Mouse (Mus musculus) ovary, postnatal 14 days (tissue): ENCODE data around the gene 4930415O20Rik.
A peak's percentile ranks its signal among the peaks of the same experiment; 100 is the strongest.

Experiments
- DNase-seq: peaks from one replicate; pipeline ENCODE4 v3.0.0; 2022; ENCODE audit warnings: low spot score

The 4930415O20Rik gene

DNA sequence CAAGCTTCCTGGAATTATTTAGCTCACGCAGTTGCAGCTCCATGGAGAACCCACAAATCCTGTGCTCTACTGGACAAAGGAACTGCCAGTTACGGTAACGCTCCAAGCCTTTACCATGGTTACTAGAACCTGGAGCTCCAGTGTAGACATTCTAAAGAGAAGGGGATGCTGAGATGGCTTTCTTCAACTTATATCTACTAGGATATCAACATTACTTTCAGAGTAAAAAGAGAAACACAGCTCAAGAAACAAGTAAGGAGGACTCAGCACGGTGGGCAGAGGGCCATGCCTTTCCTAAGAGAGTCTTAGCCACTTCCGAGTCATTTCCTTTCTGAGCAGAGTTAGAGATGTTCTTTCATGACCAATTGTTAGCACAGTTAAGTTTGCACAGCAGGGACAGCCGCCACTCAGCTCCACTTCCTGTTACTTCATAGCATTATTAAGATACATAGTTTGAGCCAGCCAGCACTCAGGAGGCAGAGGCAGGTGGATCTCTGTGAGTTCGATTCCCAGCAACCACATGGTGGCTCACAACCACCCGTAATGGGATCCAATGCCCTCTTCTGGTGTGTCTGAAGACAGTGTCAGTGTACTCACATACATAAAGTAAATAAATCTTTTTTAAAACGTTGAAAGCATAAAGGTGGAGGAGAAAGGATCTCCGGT lies at the start of gene 4930415O20Rik, which contains the start of gene Ccnt1:
TSS of gene 4930415O20Rik (plus strand) at position 132 of the 666 bp plus-strand sequence.
TSS of gene Ccnt1 (minus strand) at position 51 of the 666 bp plus-strand sequence.
- DNase-seq: no peak

DNA sequence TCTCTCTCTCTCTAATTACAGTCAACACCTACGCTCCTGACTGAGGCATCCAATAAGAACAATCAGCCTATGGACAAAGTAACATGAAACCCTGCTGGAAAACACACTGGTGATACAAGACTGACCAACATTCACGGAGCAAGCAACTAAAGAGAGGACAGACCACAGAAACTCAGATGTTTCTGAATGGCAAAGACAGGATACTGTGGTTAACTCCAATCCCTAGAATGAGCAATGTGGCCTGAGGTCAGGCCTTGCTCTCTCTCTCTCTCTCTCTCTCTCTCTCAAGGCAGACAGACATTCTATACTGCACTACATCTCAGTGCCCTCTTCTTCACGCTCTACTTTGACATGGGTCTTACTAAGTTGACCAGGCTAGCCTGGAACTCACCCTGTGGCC lies 49.6 kb upstream of the 4930415O20Rik start:
- no peak for DNase-seq

DNA sequence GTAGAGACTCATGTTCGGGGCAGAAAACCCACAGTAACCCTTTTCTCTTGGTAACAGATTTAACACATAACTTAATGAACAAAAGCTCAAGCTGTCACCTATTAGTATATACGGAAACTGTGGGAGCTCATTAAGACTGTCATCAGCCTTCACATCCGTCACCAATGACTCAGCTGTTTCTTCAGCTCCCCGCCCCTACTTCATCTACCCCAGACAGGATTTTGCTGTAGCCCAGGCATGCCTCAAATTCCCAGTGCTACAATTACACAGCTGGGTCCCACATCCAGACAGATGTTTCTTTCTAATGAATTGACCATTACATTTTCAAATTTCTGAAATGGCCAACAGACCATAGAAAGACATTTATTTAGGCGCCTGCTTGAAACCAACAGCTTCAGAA lies 44.7 kb upstream of the 4930415O20Rik start:
- no peak for DNase-seq

DNA sequence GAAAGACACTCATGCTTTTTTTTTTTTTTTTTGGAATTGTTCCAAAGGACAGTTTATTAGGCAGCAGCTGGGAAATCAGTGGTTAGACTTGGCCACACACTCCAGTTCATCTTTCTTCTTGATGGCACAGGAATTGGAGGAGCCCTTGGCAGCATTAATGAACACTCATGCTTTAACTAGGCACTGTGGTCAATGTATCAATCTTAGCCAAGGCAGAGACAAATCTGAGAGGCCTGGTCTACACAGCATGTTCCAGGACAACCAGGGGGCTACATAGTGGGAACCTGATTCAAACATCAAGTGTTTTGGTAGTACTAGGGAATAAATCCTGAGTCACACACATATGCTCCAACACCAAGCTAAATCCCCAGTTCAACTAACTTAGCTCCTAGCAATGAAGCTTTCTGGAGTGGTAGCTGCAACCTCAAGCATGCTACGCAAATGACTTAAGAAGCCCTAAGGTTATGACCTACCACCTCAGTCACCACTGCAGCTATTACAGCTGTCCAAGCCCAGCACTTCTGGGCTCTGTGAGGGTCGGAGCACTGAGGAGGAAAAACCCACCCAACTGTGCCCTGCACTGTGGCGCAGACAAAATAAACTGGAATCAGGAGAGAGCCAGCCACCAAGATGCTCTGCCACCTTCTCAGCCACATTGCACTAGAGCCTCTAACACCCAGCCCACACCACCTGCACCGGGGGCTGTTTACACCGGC lies 43.6 kb upstream of the 4930415O20Rik start:
- no peak for DNase-seq

DNA sequence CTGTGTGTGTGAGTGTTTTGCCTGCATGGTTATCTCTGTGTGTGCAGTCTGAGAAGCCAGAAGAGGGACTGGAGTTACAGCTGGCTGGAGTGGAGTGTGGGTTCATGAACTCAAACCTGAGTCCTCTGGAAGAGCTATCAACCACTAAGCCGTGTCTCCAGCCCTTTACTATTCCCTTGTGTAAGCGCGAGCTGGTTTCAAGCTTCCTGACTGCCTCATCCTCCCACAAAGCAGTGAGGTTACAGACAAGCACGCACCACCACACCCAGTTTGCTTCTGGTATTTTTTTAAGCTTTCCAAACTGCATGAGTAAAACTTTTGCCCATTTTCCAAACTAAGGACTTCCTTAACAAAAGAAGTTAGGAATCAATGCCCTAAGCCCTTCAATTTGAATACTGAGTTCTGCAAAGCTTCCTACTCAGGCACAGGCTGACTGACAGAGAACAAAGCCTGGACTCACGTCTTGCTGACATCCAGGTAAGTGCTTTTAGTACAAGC lies 42.7 kb upstream of the 4930415O20Rik start:
- no peak for DNase-seq

DNA sequence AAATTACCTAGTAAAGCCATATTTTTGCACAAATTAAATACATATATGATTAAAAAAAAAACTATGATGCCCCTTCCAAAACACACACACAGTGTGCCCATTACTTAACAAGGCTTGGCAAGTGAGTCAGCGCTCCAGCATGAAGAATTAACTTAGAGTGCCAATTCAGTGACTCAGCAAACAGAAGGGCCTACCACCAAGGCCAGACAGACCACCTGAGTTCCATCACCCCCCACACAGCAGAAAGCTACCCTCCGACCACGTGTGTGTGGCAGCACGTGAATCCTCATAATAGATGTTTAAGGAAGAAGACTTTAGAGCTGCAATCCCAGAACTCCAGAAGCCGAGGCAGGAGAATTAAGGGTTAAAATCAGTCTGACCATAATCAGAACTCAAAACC lies 38.5 kb upstream of the 4930415O20Rik start:
- no peak for DNase-seq

DNA sequence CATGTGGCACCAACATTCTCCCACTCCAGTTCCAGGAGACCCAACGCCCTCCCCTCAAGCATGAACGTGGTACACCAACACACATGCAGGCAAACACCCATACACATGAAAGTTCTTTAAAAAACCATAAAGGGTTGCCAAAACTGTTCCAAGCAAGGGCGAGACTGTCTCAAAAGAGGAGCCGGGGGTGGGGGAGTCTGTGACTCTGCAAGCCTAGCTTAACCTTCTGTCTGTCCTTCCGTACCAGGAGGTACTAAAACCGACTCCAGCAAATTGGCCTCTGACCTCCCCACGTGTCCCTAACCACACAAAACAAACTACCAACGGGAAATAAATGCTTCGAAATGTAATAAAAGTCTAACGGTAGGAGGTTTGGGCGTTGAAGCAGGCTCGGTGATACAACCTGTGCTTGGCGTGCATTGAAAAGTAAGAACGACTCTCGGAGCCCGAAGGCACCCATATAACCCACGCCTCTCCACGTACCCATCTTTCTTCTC lies 37.7 kb upstream of the 4930415O20Rik start:
- DNase-seq: no peak

DNA sequence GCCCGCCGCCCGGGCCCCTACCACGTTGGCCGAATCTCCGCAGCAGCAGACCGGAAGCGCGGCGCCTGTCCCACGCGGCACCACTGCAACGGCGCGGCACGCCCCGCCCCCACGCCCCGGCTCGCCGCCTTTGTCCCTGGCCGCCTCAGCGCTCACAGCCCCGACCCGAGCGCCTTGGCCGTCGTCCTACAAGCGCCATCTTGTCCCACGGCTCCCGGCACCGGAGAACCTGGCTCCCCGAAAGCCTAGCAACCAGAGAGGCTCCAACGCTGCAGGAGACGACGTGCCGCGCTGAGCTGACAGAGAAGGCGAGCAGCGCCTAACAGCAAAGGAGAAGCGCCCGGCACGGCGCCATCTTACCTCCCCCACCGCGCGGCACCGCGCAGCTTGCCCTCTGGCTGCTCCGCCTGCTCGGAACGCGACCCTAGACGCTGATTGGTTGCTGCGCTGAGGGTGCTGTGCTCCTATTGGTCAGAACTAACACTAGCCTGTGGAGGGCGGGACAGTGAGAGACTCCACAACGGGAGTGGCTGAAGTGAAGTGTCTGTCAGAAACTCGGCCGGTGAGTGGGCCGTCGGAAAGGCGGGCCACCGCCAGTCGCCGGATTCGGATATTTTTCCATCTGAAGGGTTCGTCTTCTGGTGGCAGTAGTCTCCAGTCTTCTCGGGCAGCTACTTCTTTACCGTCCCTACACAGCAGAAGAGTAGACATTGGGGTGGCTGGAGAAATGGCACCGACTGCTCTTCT lies 36.8 kb upstream of the 4930415O20Rik start, which contains the start of gene Kansl2:
TSS of gene Kansl2 (minus strand) at position 384 of the 747 bp plus-strand sequence.
- DNase-seq: peak; percentile 93

DNA sequence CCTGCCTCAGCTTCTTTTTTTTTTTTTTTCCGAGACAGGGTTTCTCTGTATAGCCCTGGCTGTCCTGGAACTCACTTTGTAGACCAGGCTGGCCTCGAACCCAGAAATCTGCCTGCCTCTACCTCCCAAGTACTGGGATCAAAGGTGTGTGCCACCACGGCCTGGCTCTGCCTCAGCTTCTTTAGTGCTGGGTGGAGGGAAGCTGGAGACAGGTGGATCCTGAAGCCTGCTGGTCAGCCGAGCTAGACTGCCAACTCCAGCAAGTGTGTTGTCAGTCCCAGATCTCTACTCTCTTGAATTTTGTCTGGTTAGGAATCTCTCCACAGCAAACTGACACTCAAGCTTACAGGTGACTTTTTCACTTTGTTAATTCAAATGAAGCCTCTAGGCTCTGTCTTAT lies 34.9 kb upstream of the 4930415O20Rik start:
- no peak for DNase-seq

DNA sequence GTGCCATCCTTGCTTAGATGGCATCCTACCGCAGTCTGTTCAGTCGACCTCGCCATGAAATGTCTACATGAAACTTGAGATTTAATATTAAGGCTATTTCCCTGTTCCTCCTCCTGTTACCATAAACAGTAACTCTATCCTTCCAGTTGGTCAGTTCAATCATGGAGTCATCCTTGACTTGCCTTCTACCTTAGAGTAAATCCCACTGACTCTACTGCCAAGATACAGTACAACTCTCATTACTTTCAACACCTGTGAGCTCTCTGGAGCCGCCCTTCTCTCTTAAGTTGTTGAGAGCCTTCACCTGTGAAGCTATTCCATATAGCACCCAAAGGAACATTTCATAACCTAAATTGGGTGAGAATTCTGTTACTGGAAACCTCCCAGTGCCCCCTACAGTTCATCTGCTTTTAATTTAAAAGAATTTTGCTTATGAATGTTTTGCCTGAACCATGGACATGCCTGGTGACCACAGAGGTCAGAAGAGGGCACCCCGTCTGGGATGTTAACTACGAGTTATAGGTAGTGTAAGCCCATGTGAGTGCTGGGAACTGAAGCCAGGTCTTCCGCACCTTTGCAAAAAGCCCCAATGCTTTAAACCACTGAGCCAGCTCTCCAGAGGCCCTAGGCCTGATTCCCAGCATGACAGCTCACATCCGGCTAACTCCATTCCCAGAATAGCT lies 33.8 kb upstream of the 4930415O20Rik start:
- no peak for DNase-seq

DNA sequence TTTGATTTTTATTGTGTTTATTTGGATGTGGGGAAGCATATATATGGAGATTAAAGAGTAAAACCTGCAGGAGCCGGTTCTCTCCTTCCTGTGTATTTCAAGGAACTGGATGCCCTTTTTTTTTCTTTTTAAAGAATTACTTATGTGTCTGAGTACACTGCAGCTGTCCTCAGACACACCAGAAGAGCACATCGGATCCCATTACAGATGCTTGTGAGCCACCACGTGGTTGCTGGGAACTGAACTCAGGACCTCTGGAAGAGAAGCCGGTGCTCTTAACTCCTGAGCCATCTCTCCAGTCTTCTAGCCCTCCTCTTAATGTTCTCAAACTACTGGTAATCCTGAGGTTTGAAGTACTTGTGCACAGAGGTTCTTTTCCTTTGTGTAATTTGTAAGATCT lies 32.9 kb upstream of the 4930415O20Rik start:
- no peak for DNase-seq

DNA sequence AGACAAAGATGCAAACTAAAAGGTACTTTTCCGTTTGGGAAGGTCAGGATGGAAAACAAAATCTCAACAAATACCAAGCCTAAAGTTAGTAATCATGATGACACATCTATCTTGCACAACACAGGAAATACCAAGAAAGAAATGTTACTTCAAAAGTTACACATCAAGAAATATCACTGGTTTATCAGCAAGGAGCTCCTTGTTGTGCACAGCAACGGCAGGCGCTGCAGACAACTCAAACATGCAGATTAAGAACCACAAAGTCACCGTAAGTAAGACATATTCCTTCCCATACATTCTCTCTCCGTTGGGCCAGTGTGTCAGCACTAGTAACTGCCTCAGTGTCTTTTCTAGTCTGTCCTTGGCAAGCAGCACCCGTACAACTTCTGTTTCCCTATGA lies 29.7 kb upstream of the 4930415O20Rik start:
- DNase-seq: no peak

DNA sequence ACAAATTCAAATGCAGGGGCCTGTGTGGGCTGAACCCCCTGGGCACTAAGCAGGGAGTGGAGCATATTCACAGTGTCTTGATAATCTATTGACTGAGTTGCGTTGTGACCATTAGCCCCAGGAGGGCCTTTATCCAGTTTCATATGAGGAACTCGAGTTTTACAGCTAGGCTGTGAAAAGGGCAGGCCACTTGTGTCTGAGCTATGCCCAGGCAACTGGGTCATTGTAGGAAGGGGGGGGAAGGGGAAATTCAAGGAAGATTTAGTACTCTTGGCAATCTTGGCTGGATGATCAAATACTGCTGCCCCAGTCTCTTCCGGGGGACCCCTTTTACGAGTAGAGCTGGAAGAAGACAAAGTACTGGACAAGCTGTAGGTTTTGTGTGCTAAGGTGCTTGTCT lies 27.5 kb upstream of the 4930415O20Rik start:
- DNase-seq: no peak

DNA sequence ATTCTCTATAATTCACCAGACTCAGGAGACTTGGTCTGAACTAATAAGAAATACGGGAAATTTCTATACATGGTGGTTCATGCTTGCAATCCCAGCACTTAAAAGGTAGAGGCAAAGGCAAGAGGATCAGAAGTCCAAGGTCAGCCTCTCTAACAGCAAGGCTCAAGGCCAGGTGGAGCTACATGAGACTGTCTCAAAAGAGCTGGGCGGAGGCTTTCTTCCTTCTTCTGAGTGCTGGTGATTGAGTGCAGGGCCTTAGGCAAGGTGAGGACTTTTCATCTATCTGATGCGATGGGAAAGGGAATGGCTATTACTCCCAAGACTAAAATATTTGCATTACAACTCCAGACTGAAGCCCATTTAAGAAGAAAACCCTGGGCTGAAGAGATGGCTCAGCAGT lies 25.7 kb upstream of the 4930415O20Rik start:
- no peak for DNase-seq

DNA sequence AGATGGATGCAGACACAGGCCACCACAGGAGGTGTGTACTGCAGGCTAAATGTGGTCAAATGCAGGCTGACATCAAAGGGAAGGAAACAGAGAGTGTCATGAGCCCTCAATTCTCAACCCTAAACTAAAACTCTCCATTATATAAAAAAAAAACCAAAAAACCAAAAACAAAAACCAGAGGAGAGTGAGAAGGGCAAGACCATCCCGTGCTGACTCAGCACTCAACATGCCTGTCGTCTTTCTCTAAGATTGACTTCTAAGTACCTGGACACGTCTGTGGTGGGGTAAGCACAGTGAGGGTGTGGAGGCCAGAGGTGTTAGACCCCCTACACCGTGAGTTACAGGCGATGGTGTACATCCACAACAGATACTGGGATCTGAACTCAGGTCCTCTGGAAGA lies 24.0 kb upstream of the 4930415O20Rik start:
- no peak for DNase-seq

DNA sequence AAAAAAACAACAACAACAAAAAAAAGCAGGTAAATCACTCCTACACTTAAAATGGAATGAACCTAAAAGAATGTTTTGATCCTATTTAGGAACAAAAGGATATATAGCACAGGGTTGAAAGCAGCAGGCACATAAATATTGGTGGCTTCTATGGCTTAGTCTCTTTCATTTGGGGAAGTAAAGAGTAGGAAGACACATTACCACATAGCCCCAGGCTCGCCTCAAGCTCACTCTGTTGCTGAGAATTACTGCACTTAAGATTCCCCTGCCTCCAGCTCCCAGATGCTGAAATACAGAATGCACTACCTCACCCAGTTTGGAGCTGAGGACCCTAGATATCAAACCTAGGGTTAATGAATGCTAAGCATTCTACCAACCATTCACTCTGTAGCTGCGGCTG lies 18.0 kb upstream of the 4930415O20Rik start:
- DNase-seq: no peak

DNA sequence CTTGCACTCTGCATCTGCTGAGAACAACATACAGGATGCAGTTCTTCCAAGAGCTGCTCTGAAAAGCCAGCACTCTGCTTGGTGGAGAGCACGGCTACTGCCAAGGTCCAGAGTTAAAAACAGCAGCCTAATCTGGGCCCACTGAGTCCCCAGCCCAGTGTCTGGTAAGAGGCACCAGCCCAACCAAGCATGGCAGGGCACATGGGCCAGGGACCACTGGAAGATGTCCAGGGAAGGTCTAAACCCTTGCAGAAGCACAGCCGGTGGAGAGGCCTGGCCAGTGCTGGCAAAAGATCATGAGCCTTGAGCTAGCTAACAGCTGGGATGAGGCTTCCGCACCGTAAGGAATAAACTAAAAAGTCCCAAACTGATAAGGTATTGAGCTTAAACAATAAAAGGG lies 14.9 kb upstream of the 4930415O20Rik start:
- DNase-seq: no peak

DNA sequence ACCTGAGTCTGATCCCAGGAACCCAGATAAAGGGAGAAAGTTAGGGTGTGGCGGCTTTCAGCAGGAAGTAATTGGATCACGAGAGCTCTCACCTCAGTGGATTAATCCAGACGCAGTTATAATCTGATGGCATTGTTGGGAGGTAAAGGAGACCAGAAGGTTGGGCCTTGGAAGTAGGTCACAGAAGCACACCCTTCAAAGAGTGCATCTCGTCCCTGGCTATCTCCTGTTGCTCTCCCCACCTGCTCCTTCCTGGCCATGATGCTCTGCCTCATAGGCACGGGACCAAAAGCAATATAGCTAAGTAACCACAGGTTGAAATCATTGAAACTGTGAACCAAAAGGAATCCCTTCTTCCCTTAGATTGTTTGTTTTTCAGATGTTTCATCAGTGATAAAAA lies 13.6 kb upstream of the 4930415O20Rik start:
- DNase-seq: no peak

DNA sequence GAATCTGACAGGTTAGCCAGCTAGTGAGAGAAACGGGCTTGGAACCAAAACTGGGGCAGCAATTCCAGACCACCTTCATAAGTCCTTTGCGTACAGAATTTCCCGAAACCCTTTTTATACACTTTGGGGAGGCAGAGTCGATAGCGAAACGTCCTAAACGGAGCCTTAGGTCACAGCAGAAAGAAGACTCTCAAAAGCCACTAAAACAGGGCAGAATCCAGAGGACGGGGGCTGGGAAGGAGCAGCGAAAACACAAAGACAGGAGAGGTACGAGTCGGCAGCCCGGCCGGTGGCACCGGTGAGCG lies 3.9 kb upstream of the 4930415O20Rik start:
- no peak for DNase-seq

DNA sequence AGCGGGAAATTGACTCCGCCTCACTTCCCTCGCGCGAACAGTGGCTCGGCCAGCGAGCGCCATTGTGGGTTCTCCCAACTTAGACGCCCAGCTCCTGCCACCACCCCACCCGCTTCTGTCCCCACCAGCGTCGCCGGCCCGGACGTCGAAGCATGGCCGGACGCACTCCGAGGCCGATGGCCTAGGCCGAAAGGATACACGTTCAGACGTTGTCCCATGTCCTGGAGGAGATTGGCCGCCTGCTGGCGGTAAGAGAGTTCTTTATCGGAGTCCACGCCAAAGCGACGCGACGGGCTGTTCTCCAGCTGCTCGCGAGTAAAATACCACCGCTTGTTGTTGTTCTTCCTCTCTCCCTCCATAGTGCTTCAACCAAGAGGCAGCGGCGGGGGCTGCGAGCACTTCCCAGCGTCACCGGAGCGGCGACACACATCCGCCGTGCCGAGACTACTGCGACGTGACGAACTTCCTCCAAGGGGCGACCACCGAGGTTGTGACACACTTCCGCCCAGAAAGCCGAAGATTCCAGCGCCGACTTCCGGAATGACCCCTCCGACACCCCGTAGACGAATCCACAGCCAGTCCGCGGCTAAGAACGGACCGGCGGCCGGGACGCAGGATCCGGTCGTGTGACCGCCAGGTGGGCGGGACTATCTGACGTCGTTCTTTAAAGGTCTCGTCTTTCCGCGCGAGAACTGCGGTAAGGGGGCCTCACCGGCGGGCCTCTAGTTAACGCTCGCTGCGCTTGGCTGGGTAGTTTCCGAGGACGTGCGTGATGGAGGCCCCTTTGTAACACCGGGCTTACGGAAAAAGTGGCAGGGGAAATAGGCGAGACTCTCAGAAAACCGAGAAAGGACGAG lies 3.3 kb upstream of the 4930415O20Rik start:
- DNase-seq: peak; percentile 98
